Comparison of ENCODE assay signal across 8 mouse cellular contexts in the genomic region with DNA sequence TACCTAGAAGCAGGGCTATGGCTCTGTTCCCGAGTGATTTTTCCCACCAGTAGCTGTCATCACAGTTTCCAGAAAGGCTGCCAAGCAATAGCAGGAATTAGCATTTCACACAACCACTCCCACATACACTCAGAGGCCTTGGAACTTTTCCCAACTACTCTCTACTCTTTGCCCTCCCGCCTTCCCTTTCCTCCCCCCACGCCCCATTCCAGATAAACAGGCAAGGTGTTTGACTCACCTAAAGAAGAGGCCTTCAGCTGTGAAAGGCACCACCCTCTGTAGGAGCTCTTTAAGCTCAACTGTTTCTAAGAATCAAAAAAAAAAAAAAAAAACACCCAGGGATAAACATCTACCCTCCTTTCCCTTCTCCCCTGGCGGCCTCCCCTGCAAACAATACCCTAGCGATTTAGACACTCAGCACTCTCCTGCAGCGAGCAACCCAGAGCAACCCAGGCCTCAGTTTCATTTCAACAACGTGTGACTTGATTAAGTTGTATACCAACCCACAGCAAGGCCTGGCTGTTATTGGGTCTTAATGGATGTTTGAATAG. TPM values are rescaled to one million over a fixed set of nuclear protein-coding genes. Genes with fewer than 3 reads are reported as not detected.
DNase-seq lines count a peak whose midpoint lies in the region; ATAC-seq lines count a peak whose summit lies in the region.

No protein-coding gene starts in this region.

- H3K4me3 ChIP-seq in limb, embryonic 13.5 days, result no peak overlapping the region
- H3K4me3 ChIP-seq in limb, embryonic 10.5 days, result no peak overlapping the region
- H3K4me3 ChIP-seq in brown adipose tissue, adult 24 weeks (ENCODE audit: insufficient read depth, low read depth, low read length), result no peak overlapping the region
- H3K4me3 ChIP-seq in liver, embryonic 12.5 days, result no peak overlapping the region

- H3K27me3 ChIP-seq in limb, embryonic 13.5 days, result no peaks in the 10 kb centered on the region
- H3K27me3 ChIP-seq in limb, embryonic 10.5 days (ENCODE audit: low read depth, poor library complexity, severe bottlenecking), result no peaks in the 10 kb centered on the region
- no peaks in the 10 kb centered on the region; the same call in 1 of the 2 replicates for H3K27me3 ChIP-seq in liver, embryonic 12.5 days (replicated peaks)

- no peaks in the 10 kb centered on the region for H3K9me3 ChIP-seq in limb, embryonic 13.5 days
- no peaks in the 10 kb centered on the region for H3K9me3 ChIP-seq in limb, embryonic 10.5 days (replicated peaks)
- no peaks in the 10 kb centered on the region for H3K9me3 ChIP-seq in liver, embryonic 12.5 days (replicated peaks)

- no peaks in the 10 kb centered on the region for H3K36me3 ChIP-seq in limb, embryonic 13.5 days
- no peaks in the 10 kb centered on the region for H3K36me3 ChIP-seq in limb, embryonic 10.5 days
- no peaks in the 10 kb centered on the region for H3K36me3 ChIP-seq in liver, embryonic 12.5 days

- no peak for ATAC-seq in limb, embryonic 13.5 days (ENCODE audit: low FRiP score, low read depth)
- ATAC-seq in megakaryocyte-erythroid progenitor cell, adult 5-6 weeks (replicated peaks; ENCODE audit: low FRiP score, low TSS enrichment, poor library complexity, severe bottlenecking), result no peak
- ATAC-seq in liver, embryonic 12.5 days, result no peak

- 0 out of 2 replicates have a peak overlapping the region, but pooled peaks have one; percentile 22 for H3K27ac ChIP-seq in limb, embryonic 13.5 days
- H3K27ac ChIP-seq in limb, embryonic 10.5 days, result no peak overlapping the region
- H3K27ac ChIP-seq in brown adipose tissue, adult 24 weeks (replicated peaks; ENCODE audit: low read depth, low read length), result peak overlapping the region; percentile 31; the same call in 1 of the 2 replicates
- H3K27ac ChIP-seq in liver, embryonic 12.5 days, result no peak overlapping the region

- no peaks in the 10 kb centered on the region for H3K4me1 ChIP-seq in limb, embryonic 13.5 days
- H3K4me1 ChIP-seq in limb, embryonic 10.5 days, result no peaks in the 10 kb centered on the region
- H3K4me1 ChIP-seq in brown adipose tissue, adult 24 weeks (ENCODE audit: control insufficient read depth, insufficient read depth, insufficient read length, low read length), result peaks cover 5% of the 10 kb centered on the region; the same call in 1 of the 2 replicates
- no peaks in the 10 kb centered on the region for H3K4me1 ChIP-seq in liver, embryonic 12.5 days

- intact Hi-C loops in heart, postnatal 10 days (cut with DNase I), result no loop called here

- H3K4me2 ChIP-seq in limb, embryonic 13.5 days (replicated peaks), result no peak overlapping the region
- no peak overlapping the region for H3K4me2 ChIP-seq in liver, embryonic 12.5 days

- DNase-seq in limb, embryonic 10.5 days (ENCODE audit: low spot score), result no peak
- peak; percentile 85 to 89 for DNase-seq in heart, postnatal 10 days
- peak; percentile 79 for DNase-seq in lung, postnatal 14 days
- DNase-seq in neural tube, embryonic 10.5 days (ENCODE audit: extremely low spot score, low spot score), result no peak

- 34% methylated on average over 7 of the region's 7 CpGs for WGBS in limb, embryonic 13.5 days
- WGBS in limb, embryonic 10.5 days, result 40% methylated on average over 7 of the region's 7 CpGs
- 49% methylated on average over 7 of the region's 7 CpGs for WGBS in liver, embryonic 12.5 days (ENCODE audit: insufficient replicate concordance)

- no peak overlapping the region for H3K9ac ChIP-seq in limb, embryonic 13.5 days
- H3K9ac ChIP-seq in liver, embryonic 12.5 days, result no peak overlapping the region

RNA-seq across cellular contexts. Expression of a gene that starts 13.2 kb away (rescaled TPM):
- polyA plus RNA-seq in limb, embryonic 13.5 days (2015; fragmentation: Nextera tagmentation; extraction: Ambion mirVana), result 42.5 and 45.8 TPM in 2 replicates
- polyA plus RNA-seq in limb, embryonic 10.5 days (2016; fragmentation: Nextera tagmentation; extraction: Ambion mirVana), result 64.9 and 66.1 TPM in 2 replicates
- polyA plus RNA-seq in brown adipose tissue, adult 24 weeks (2012; ENCODE audit: insufficient read depth, insufficient read length, missing spikeins), result 51.3 and 53.2 TPM in 2 replicates
- total RNA-seq in heart, postnatal 10 days (2021), result 10 to 100 TPM; 44.1 to 51.8 TPM
- 38.2 and 48.4 TPM in 2 replicates for total RNA-seq in megakaryocyte-erythroid progenitor cell, adult 5-6 weeks (2014; fragmentation: Nextera tagmentation)
- 23.2 and 34.7 TPM in 2 replicates for total RNA-seq in megakaryocyte-erythroid progenitor cell, adult 5-6 weeks (2017)
- 38.9 and 44.0 TPM in 2 replicates for polyA plus RNA-seq in liver, embryonic 12.5 days (2016; fragmentation: Nextera tagmentation; extraction: Ambion mirVana)

RNA-seq across cellular contexts. Expression of a gene that starts 21.9 kb away (rescaled TPM):
- 90.8 and 96.0 TPM in 2 replicates for polyA plus RNA-seq in limb, embryonic 13.5 days (2015; fragmentation: Nextera tagmentation; extraction: Ambion mirVana)
- polyA plus RNA-seq in limb, embryonic 10.5 days (2016; fragmentation: Nextera tagmentation; extraction: Ambion mirVana), result 61.6 and 70.5 TPM in 2 replicates
- polyA plus RNA-seq in brown adipose tissue, adult 24 weeks (2012; ENCODE audit: insufficient read depth, insufficient read length, missing spikeins), result 28.5 and 33.2 TPM in 2 replicates
- 10 to 100 TPM; 64.2 to 71.8 TPM for total RNA-seq in heart, postnatal 10 days (2021)
- 32.5 and 34.5 TPM in 2 replicates for total RNA-seq in megakaryocyte-erythroid progenitor cell, adult 5-6 weeks (2014; fragmentation: Nextera tagmentation)
- total RNA-seq in megakaryocyte-erythroid progenitor cell, adult 5-6 weeks (2017), result 19.8 and 25.0 TPM in 2 replicates
- polyA plus RNA-seq in liver, embryonic 12.5 days (2016; fragmentation: Nextera tagmentation; extraction: Ambion mirVana), result 27.1 and 31.3 TPM in 2 replicates

RNA-seq across cellular contexts. Expression of a gene that starts 49.6 kb away (rescaled TPM):
- 0.04 and 0.09 TPM in 2 replicates for polyA plus RNA-seq in limb, embryonic 13.5 days (2015; fragmentation: Nextera tagmentation; extraction: Ambion mirVana)
- polyA plus RNA-seq in limb, embryonic 10.5 days (2016; fragmentation: Nextera tagmentation; extraction: Ambion mirVana), result 0.10 and 0.11 TPM in 2 replicates
- polyA plus RNA-seq in brown adipose tissue, adult 24 weeks (2012; ENCODE audit: insufficient read depth, insufficient read length, missing spikeins), result not detected in 2 replicates
- under 1 TPM; 0.02 to 0.05 TPM for total RNA-seq in heart, postnatal 10 days (2021)
- total RNA-seq in megakaryocyte-erythroid progenitor cell, adult 5-6 weeks (2014; fragmentation: Nextera tagmentation), result 0.05 TPM in 1 of 2 replicates, not detected in the other
- total RNA-seq in megakaryocyte-erythroid progenitor cell, adult 5-6 weeks (2017), result not detected in 2 replicates
- polyA plus RNA-seq in liver, embryonic 12.5 days (2016; fragmentation: Nextera tagmentation; extraction: Ambion mirVana), result 0.02 TPM in 1 of 2 replicates, not detected in the other

Comparison
In these comparisons a context has a peak if more than half of its experiments do, and no peak if none do; other contexts are left out.
1. H3K27ac ChIP-seq: peak in limb, embryonic 13.5 days (single experiment) and brown adipose tissue, adult 24 weeks (single experiment); none in limb, embryonic 10.5 days (single experiment) and liver, embryonic 12.5 days (single experiment).
2. DNase-seq: peak in heart, postnatal 10 days (2 of 2) and lung, postnatal 14 days (single experiment); none in limb, embryonic 10.5 days (single experiment) and neural tube, embryonic 10.5 days (single experiment).